Mouse (Mus musculus) neural tube, embryonic 15.5 days (tissue): ENCODE measurements around the gene Trim30b. TPM values are rescaled to one million over a fixed set of nuclear protein-coding genes. Genes with fewer than 3 reads are reported as not detected.
"Not testable (repeated sequence)": the region's sequence is repeated elsewhere in the genome, so short reads cannot be mapped to it uniquely, and the experiment has no call there.

Source experiments
- ATAC-seq: fragments of 200-750 bp; cut with Nextera tagmentation; 2 replicates; pipeline ENCODE4 v1.8.0; 2017; ENCODE audit warnings: mild to moderate bottlenecking, moderate TSS enrichment, moderate library complexity; ENCODE audit not compliant: low FRiP score
- H3K27ac ChIP-seq: fragments of 300-500 bp; sonication (generic); replicated peaks from 2 replicates; pipeline ENCODE4 v1.5.1; 2015; ENCODE audit warnings: mild to moderate bottlenecking, inconsistent platforms
- H3K27me3 ChIP-seq: fragments of 300-500 bp; sonication (generic); replicated peaks from 2 replicates; pipeline ENCODE4 v1.6.1; 2015; ENCODE audit warnings: inconsistent platforms
- H3K36me3 ChIP-seq: fragments of 300-500 bp; sonication (generic); 2 replicates; pipeline ENCODE4 v1.6.1; 2015; ENCODE audit warnings: inconsistent platforms
- H3K4me1 ChIP-seq: fragments of 300-500 bp; sonication (generic); 2 replicates; pipeline ENCODE4 v1.6.1; 2015; ENCODE audit warnings: inconsistent platforms
- H3K4me2 ChIP-seq: fragments of 300-500 bp; sonication (generic); 2 replicates; pipeline ENCODE4 v1.6.1; 2015; ENCODE audit warnings: inconsistent platforms, mild to moderate bottlenecking, moderate library complexity
- H3K4me3 ChIP-seq: fragments of 300-500 bp; sonication (generic); replicated peaks from 2 replicates; pipeline ENCODE4 v1.5.1; 2015; ENCODE audit warnings: mild to moderate bottlenecking, inconsistent platforms
- H3K9ac ChIP-seq: fragments of 300-500 bp; sonication (generic); replicated peaks from 2 replicates; pipeline ENCODE4 v1.6.1; 2015; ENCODE audit warnings: mild to moderate bottlenecking, inconsistent platforms
- H3K9me3 ChIP-seq: fragments of 300-500 bp; sonication (generic); replicated peaks from 2 replicates; pipeline ENCODE4 v1.6.1; 2016; ENCODE audit warnings: inconsistent platforms
- WGBS: fragments of 180-500 bp; shearing (Covaris S2); methylation state at CpG from one replicate; pipeline ENCODE4 v1.1.7; 2015; ENCODE audit warnings: mixed read lengths; 5-methylcytosine and 5-hydroxymethylcytosine counted together
- polyA plus RNA-seq: library from polyadenylated mRNA; unstranded; fragments of >200 nt; fragmentation: Nextera tagmentation; extraction: Ambion mirVana; gene quantifications from 2 replicates; pipeline ENCODE4 v1.2.1, GENCODE M21; 2015

The Trim30b gene
- polyA plus RNA-seq: not detected in 2 replicates

DNA sequence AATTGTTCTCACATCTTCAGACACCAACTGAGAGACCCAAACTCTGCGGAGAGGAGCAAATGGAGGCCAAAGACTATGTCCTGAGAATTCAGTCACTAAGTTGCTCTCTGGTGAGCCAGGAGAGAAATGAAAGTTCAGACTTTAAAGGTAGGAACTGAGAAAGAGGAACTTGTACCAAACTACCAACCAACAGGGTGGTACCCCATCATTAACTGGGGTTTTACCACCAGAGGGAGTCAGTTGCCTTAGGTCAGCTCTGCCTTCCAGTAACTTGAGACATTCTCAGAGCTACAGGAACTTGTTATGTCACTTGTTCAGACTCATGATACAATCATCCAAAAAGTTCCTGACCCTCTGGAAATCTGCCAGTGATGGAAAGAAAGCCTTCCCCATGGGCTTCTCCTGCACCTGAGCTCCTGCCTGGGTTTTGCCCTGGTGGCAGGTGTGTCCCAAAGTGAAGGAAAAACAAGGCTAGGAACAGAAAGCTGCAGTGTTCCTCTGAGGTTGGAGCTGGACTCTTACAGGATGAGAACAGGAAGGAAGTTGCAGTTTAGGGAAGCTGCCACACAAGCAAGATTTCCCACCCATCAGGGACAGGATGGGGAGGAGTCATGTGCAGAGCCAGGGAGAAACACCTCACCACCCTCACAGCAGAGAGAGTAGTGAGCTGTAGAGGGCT, at the start of gene Trim30b:
Gene Trim30b, minus strand, starts transcription at position 149 of the 679 bp plus-strand sequence.
- no peak for ATAC-seq
- H3K27ac ChIP-seq: no peak within 1 kb of the TSS
- no peak within 1 kb of the TSS for H3K4me3 ChIP-seq
- no peak within 1 kb of the TSS for H3K9ac ChIP-seq
- no peaks in the 10 kb centered on the region for H3K36me3 ChIP-seq
- 64% methylated on average over 1 of the region's 1 CpGs for WGBS
- H3K4me1 ChIP-seq: no peaks in the 10 kb centered on the region
- H3K27me3 ChIP-seq: no peaks in the 10 kb centered on the region
- no peak within 1 kb of the TSS for H3K4me2 ChIP-seq
- no peaks in the 10 kb centered on the region for H3K9me3 ChIP-seq

DNA sequence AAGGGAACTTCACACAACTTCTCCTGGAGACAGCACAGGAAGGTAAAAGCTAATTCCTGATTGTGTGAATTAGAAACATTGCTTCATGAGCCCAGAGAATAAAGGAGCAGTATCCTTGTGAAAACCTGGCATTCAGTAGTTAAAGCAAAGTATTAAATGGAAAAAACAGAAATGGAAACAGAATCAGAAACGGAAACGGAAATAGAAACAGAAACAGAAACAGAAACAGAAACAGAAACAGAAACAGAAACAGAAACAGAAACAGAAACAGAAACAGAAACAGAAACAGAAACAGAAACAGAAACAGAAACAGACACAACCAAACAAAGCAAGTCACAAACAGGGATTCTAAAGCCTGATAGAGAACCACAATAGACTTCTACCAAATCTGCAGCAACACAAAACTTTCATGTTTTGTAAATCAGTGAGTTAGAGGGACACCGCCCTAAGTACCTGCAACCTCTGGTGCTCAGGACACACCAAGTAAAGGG, 34.8 kb upstream of the Trim30b start:
- no peaks in the 10 kb centered on the region for H3K27me3 ChIP-seq
- no peak overlapping the region for H3K27ac ChIP-seq
- WGBS: 95% methylated on average over 3 of the region's 3 CpGs

DNA sequence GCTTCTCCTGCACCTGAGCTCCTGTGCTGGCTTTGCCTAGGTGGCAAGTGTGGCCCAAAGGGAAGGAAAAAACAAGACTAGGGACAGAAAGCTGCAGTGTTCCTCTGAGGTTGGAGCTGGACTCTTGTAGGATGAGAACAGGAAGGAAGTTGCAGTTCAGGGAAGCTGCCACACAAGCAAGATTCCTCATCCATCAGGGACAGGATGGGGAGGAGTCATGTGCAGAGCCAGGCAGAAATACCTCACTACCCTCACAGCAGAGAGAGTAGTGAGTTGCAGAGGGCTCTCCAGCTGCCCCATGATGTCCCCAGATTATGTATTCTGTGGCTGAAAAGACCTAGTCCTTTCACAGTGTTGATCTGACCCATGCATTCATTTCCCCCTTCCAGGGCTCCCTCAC, 31.5 kb upstream of the Trim30b start:
- no peak for ATAC-seq
- no peaks in the 10 kb centered on the region for H3K4me1 ChIP-seq
- H3K36me3 ChIP-seq: no peaks in the 10 kb centered on the region
- H3K27ac ChIP-seq: no peak overlapping the region
- H3K9me3 ChIP-seq: no peaks in the 10 kb centered on the region
- no peaks in the 10 kb centered on the region for H3K27me3 ChIP-seq
- no peak overlapping the region for H3K4me3 ChIP-seq
- no peak overlapping the region for H3K9ac ChIP-seq
- H3K4me2 ChIP-seq: no peak overlapping the region

More for the DNA sequence above, 34.8 kb upstream of the Trim30b start:
- H3K4me3 ChIP-seq: no peak overlapping the region
- H3K36me3 ChIP-seq: no peaks in the 10 kb centered on the region
- no peak for ATAC-seq
- no peaks in the 10 kb centered on the region for H3K4me1 ChIP-seq
- H3K9ac ChIP-seq: no peak overlapping the region
- H3K4me2 ChIP-seq: no peak overlapping the region
- H3K9me3 ChIP-seq: no peaks in the 10 kb centered on the region

DNA sequence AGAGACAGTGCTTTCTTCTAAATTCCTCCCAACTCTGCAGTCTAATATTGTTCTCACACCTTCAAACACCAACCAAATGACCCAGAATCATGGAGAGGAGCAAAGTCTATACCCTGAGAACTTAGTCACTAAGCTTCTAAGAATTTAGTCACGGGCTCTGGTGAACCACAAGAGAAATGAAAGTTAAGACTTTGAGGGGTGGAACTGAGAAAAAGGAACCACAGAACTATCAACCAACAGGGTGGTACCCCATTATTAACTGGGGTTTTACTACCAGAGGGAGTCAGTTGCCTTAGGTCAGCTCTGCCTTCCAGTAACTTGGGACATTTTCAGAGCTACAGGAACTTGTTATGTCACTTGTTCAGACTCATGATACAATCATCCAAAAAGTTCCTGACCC, 31.0 kb upstream of the Trim30b start, which contains the start of gene Trim30c:
Gene Trim30c, minus strand, starts transcription at position 140 of the 400 bp plus-strand sequence.
- no peak for ATAC-seq
- Histone ChIP-seq H3K27ac (no peak within 1 kb of the TSS), H3K9me3 (no peaks in the 10 kb centered on the region), H3K9ac (no peak within 1 kb of the TSS), H3K4me2 (no peak within 1 kb of the TSS), H3K4me1 (no peaks in the 10 kb centered on the region), H3K27me3 (no peaks in the 10 kb centered on the region), H3K36me3 (no peaks in the 10 kb centered on the region), H3K4me3 (no peak within 1 kb of the TSS)
- 86% methylated on average over 1 of the region's 1 CpGs for WGBS

DNA sequence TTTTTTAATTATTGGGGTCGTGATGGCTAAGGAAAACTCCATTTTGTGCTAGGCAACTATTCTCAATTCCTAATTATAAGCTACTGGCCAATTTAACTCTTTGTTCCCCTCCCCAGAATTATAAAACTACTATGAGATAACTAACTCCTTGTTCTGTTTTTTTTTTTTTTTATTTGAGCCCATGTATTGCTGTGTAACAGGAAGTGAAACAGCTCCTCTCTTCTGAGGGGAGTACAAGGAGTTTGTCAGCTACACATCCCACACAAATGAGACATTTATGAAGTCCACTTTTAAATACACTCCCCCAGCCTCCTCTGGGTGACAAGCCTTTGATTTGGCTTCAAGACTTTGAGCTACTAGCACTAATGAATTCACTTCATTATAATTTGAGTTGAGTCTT, 28.8 kb upstream of the Trim30b start:
- WGBS: 74% methylated on average over 1 of the region's 1 CpGs
- no peaks in the 10 kb centered on the region for H3K4me1 ChIP-seq
- no peak overlapping the region for H3K27ac ChIP-seq
- H3K4me3 ChIP-seq: no peak overlapping the region
- no peak overlapping the region for H3K9ac ChIP-seq
- H3K27me3 ChIP-seq: no peaks in the 10 kb centered on the region
- no peak for ATAC-seq
- H3K4me2 ChIP-seq: no peak overlapping the region
- H3K36me3 ChIP-seq: no peaks in the 10 kb centered on the region
- H3K9me3 ChIP-seq: no peaks in the 10 kb centered on the region

DNA sequence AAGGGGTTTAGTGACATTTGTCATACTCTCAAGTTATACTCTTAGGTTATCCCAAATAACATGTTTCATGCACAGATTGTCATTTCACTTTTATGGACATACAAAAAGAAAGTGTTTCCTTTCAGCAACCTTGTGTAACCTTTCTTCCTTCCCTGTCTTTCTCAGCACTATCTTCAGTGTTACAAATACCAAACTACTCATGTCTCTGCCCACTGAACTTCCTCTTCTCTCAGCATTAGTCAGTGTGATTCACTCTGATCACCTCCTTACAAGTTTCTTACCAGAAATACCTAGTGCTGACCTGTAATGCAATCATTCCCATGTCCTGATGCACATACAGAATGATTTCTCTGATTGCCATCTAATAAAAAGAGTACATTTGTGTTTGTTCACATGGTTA, 3.3 kb downstream of the Trim30b start:
- no peak for ATAC-seq
- Histone ChIP-seq H3K9me3 (no peaks in the 10 kb centered on the region), H3K9ac (no peak overlapping the region), H3K27ac (no peak overlapping the region), H3K4me3 (no peak overlapping the region), H3K27me3 (no peaks in the 10 kb centered on the region), H3K4me2 (no peak overlapping the region), H3K4me1 (no peaks in the 10 kb centered on the region), H3K36me3 (no peaks in the 10 kb centered on the region)

DNA sequence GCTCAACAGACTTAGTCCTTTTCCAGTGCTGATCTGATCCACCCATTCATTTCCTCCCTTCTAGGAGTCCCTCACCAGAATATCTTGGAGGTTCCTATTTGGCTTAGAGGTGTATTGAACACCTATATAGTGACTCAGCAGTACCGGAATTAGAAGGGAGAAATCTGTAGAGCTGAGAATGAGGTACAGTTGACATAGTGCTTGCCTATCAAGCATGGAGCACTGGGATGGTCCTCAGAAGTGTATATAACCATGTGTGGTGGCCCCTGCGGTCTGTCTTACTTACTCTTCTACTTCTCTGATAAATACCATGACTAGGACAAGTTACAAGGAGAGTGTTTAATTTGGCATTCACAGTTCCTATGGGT, 16.1 kb downstream of the Trim30b start:
- Histone ChIP-seq H3K27ac (no peak overlapping the region), H3K4me3 (no peak overlapping the region), H3K9me3 (no peaks in the 10 kb centered on the region), H3K9ac (no peak overlapping the region), H3K4me1 (no peaks in the 10 kb centered on the region), H3K27me3 (no peaks in the 10 kb centered on the region), H3K4me2 (peak overlapping the region; percentile 43; the same call in 1 of the 2 replicates), H3K36me3 (no peaks in the 10 kb centered on the region)
- 87% methylated on average over 2 of the region's 2 CpGs for whole genome bisulfite sequencing
- peak; percentile 11; the same call in 1 of the 2 replicates for ATAC-seq

DNA sequence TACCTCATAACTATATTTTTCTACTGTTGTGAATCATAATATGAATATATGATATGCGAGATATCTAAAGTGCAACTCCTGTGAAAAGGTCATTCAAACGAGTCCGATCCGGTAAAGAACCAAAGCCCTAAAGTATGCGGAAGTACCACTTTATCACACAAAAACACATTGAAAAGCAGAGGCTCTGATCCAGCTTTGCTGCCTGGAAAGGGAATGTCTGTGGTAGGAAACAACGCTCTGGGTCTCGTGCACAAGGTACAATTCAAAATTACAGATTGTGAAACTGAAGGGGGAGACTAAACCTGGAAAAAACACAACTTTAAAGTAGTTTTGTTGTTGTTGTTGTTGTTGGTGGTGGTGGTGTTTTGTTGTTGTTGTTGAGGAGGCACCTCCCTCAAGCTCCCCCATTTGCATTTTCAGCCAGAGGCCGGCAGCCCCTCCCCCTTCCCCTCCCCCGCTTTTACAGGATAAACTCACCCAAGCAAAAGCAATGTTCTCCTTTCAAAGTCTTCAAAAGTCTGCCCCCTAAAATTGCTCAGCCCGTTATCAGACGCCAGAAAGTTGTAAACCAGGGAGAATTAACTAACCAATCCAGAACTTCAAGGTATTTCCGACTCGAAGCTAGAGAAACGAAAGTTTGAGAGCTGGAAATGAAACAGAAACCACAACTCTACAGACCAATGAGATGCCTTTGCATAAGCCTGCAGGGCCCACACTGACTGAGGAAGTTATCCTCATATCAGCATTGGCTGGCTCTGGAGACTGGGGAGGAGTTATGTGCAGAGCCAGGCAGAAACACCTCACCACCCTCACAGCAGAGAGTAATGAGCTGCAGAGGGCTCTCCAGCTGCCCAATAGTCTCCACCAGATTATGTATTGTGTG, 16.7 kb downstream of the Trim30b start, which contains the start of gene Trim12c:
Gene Trim12c, minus strand, starts transcription at position 646 of the 883 bp plus-strand sequence.
- Histone ChIP-seq H3K4me1 (no peaks in the 10 kb centered on the region), H3K9me3 (no peaks in the 10 kb centered on the region), H3K27ac (0 out of 2 replicates have a peak within 1 kb of the TSS, but pooled peaks have one; percentile 37), H3K4me2 (peak within 1 kb of the TSS; percentile 43), H3K4me3 (peak within 1 kb of the TSS; percentile 33), H3K36me3 (no peaks in the 10 kb centered on the region), H3K9ac (no peak within 1 kb of the TSS), H3K27me3 (no peaks in the 10 kb centered on the region)
- peak; percentile 79; the same call in 1 of the 2 replicates for ATAC-seq
- WGBS: 8% methylated on average over 14 of the region's 14 CpGs

DNA sequence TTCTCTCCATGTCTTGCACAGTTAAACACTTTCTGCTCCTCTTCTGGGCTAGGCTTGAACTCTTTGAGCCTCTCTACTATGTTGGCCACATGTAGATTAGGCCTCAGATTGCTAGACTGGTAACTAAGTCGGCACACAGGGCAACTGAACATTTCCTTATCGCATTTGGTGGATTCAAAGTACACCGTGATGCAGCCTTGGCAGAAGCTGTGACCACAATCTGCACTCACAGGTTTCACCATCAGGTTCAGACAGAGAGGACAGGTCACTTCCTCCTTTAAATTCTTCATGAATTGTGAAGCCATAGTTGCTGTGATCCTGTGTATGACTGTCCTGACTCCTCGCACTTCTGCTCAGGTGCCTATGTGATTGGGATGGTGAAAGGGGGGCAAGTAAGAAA, 21.6 kb downstream of the Trim30b start:
- not testable (repeated sequence) for H3K27ac ChIP-seq, H3K27me3 ChIP-seq
- WGBS: 93% methylated on average over 4 of the region's 4 CpGs

DNA sequence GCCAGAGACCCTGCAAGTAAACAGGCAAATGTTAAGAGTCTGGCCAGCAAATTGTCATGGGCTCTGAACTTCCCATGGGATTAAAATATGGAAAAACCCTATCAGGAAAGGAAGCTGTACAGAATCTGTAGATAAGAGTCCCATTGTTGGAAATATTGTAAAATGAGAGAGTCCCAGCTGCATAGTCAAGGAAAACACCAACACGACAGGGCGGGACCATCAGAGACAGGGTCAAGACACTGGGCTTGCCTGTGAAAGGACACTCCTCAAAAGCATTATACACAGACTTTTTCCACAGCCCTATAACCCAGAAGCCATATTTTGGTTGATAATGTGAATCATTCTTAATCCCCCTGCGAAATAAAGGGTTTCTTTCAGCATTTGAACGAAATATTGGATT, 28.9 kb downstream of the Trim30b start:
- H3K27me3 ChIP-seq, H3K9me3 ChIP-seq, H3K36me3 ChIP-seq, ATAC-seq, H3K4me2 ChIP-seq, H3K27ac ChIP-seq, H3K4me3 ChIP-seq, H3K4me1 ChIP-seq, H3K9ac ChIP-seq: not testable (repeated sequence)
- WGBS: 93% methylated on average over 3 of the region's 4 CpGs

More for the DNA sequence above, 21.6 kb downstream of the Trim30b start:
- not testable (repeated sequence) for H3K36me3 ChIP-seq, ATAC-seq, H3K4me2 ChIP-seq, H3K9me3 ChIP-seq, H3K9ac ChIP-seq, H3K4me3 ChIP-seq, H3K4me1 ChIP-seq

DNA sequence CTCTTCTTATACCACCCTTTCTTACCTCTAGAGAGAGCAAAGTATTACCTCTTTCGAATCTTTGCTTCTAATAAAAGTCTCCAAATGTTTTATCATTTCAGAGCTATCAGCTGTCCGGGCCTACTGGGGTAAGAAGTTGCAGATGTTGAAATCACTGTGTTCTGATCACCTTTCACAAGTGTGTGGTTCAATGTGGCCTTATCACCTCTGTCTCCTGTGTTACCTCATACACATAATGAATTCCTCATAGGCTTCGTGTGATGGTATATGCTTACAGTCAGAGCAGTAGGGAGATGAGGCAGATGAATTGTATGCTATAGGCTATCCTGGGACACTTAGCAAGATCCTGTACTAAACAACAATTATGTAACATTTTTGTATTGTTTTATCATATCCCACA, 34.1 kb downstream of the Trim30b start:
- 93% methylated on average over 3 of the region's 3 CpGs for WGBS
- not testable (repeated sequence) for H3K9ac ChIP-seq, H3K4me2 ChIP-seq, H3K4me1 ChIP-seq, H3K27me3 ChIP-seq, H3K9me3 ChIP-seq, ATAC-seq, H3K4me3 ChIP-seq, H3K36me3 ChIP-seq, H3K27ac ChIP-seq

DNA sequence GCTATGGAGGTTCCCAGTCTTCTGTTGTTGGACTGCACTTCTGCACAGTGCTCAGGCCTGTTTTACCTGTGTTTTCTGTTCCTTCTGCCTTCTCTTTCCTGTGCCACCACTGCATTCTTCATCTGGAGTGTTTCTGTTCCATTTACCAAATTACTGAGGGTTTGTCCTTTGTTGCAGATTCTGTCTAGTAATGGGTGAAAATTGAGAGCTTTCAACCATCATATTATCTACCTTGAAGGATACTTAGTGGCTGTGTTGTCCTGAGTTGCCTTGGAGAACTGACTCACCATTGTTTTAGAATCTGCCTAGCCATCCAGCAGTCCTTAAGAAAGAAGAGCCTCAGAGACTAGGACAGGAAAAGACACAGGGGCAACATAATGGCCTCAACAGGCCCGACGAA, 40.5 kb downstream of the Trim30b start, which contains the start of gene Trim34b:
Gene Trim34b, plus strand, starts transcription at position 301 of the 400 bp plus-strand sequence.
- not testable (repeated sequence) for H3K27me3 ChIP-seq, H3K9me3 ChIP-seq, ATAC-seq, H3K4me1 ChIP-seq, H3K4me3 ChIP-seq, H3K9ac ChIP-seq, H3K4me2 ChIP-seq, H3K27ac ChIP-seq, H3K36me3 ChIP-seq
- WGBS: 93% methylated on average over 2 of the region's 2 CpGs
